In genomic region chr2:168518256-168518659, GRCm38 (mm10) we compare ENCODE assay signal across 10 mouse cellular contexts.
DNase-seq lines count a peak whose midpoint lies in the region; ATAC-seq and TF ChIP-seq lines count a peak whose summit lies in the region.
"Had no signal": no experiment of that assay in that cellular context is flagged by ENCODE, and none has a peak within 500 bp of the region (broad histone marks: within the 10 kb centered on the region; RNA-seq: fewer than 3 reads in every experiment).

No protein-coding gene starts in this region.

- WGBS in heart, adult 2 months: 52% methylated on average over 15 of the region's 15 CpGs
- WGBS in heart, embryonic 10.5 days: 82% methylated on average over 15 of the region's 15 CpGs
- 86% methylated on average over 15 of the region's 15 CpGs for WGBS in forebrain, embryonic 12.5 days
- WGBS in midbrain, embryonic 11.5 days: 84% methylated on average over 15 of the region's 15 CpGs

- no peak overlapping the region for H3K4me3 ChIP-seq in heart, adult 2 months
- H3K4me3 ChIP-seq in heart, embryonic 10.5 days: no peak overlapping the region
- no peak overlapping the region for H3K4me3 ChIP-seq in forebrain, embryonic 12.5 days (replicated peaks)
- no peak overlapping the region for H3K4me3 ChIP-seq in midbrain, embryonic 11.5 days (ENCODE audit: low read depth, low read length)

- H3K36me3 ChIP-seq in heart, adult 2 months (ENCODE audit: control insufficient read depth, insufficient read depth, low read length): peaks cover 2% of the 10 kb centered on the region; the same call in 1 of the 2 replicates
- H3K36me3 ChIP-seq in heart, embryonic 10.5 days: no peaks in the 10 kb centered on the region
- no peaks in the 10 kb centered on the region for H3K36me3 ChIP-seq in forebrain, embryonic 12.5 days (replicated peaks)
- H3K36me3 ChIP-seq in midbrain, embryonic 11.5 days (ENCODE audit: control insufficient read depth, insufficient read depth, low read length): no peaks in the 10 kb centered on the region

- H3K4me1 ChIP-seq in heart, adult 2 months (ENCODE audit: control insufficient read depth, insufficient read depth, low read length): peaks cover 4% of the 10 kb centered on the region
- H3K4me1 ChIP-seq in heart, embryonic 10.5 days: peaks cover 38% of the 10 kb centered on the region
- no peaks in the 10 kb centered on the region for H3K4me1 ChIP-seq in forebrain, embryonic 12.5 days
- no peaks in the 10 kb centered on the region for H3K4me1 ChIP-seq in midbrain, embryonic 11.5 days (ENCODE audit: control insufficient read depth, insufficient read depth, low read length)

- no peak for TF ChIP-seq CTCF in heart, adult 2 months (IDR thresholded peaks at IDR 0.05)

- no peak overlapping the region for H3K27ac ChIP-seq in heart, adult 2 months
- no peak overlapping the region for H3K27ac ChIP-seq in heart, embryonic 10.5 days
- H3K27ac ChIP-seq in forebrain, embryonic 12.5 days: no peak overlapping the region
- no peak overlapping the region for H3K27ac ChIP-seq in midbrain, embryonic 11.5 days (ENCODE audit: low read depth, low read length)

- H3K27me3 ChIP-seq in heart, adult 2 months (ENCODE audit: control insufficient read depth, insufficient read depth, low read length): no peaks in the 10 kb centered on the region
- peaks cover 58% of the 10 kb centered on the region for H3K27me3 ChIP-seq in heart, embryonic 10.5 days (ENCODE audit: insufficient read depth, poor library complexity, severe bottlenecking)
- H3K27me3 ChIP-seq in forebrain, embryonic 12.5 days: no peaks in the 10 kb centered on the region
- no peaks in the 10 kb centered on the region for H3K27me3 ChIP-seq in midbrain, embryonic 11.5 days (ENCODE audit: control insufficient read depth, insufficient read depth, low read length)

- H3K9ac ChIP-seq in heart, adult 2 months (ENCODE audit: low read depth, low read length): no peak overlapping the region
- no peak overlapping the region for H3K9ac ChIP-seq in forebrain, embryonic 12.5 days
- no peak overlapping the region for H3K9ac ChIP-seq in midbrain, embryonic 11.5 days (ENCODE audit: low read length)

- H3K9me3 ChIP-seq in heart, embryonic 10.5 days: no peaks in the 10 kb centered on the region
- no peaks in the 10 kb centered on the region for H3K9me3 ChIP-seq in forebrain, embryonic 12.5 days
- H3K9me3 ChIP-seq in midbrain, embryonic 11.5 days (ENCODE audit: control insufficient read depth, low read length): no peaks in the 10 kb centered on the region

- no peaks in the 10 kb centered on the region for H3K79me2 ChIP-seq in heart, adult 2 months (replicated peaks; ENCODE audit: control insufficient read depth, insufficient read depth, low read length)

- no peak for TF ChIP-seq POLR2A in heart, adult 2 months (IDR thresholded peaks at IDR 0.05; ENCODE audit: insufficient read depth, low read depth, low read length)

- no peak for TF ChIP-seq EP300 in heart, adult 2 months (IDR thresholded peaks at IDR 0.05; ENCODE audit: insufficient read depth, low read depth, low read length)

- no peak for ATAC-seq in forebrain, embryonic 12.5 days (ENCODE audit: low FRiP score)
- ATAC-seq in midbrain, embryonic 11.5 days (ENCODE audit: low FRiP score): no peak

- H3K4me2 ChIP-seq in forebrain, embryonic 12.5 days: no peak overlapping the region
- no peak overlapping the region for H3K4me2 ChIP-seq in midbrain, embryonic 11.5 days

- DNase-seq in heart, adult 2 months: peak; percentile 77 to 86
- no peak for DNase-seq in heart, embryonic 10.5 days (ENCODE audit: low spot score)
- DNase-seq in Muller cell, postnatal 12 days (ENCODE audit: inconsistent ontology term): peak; percentile 98
- peak; percentile 92 for DNase-seq in fibroblast of lung, adult 2 months (ENCODE audit: low read depth)
- peak; percentile 71 for DNase-seq in lung, postnatal 10 days
- no peak for DNase-seq in embryo, embryonic 10.5 days (ENCODE audit: low spot score)
- no peak for DNase-seq in midbrain, embryonic 11.5 days (ENCODE audit: low spot score, missing footprints)
- DNase-seq: kidney, adult 18-20 months; liver had no signal

- intact Hi-C loops in heart, adult 2 months (cut with DNase I): loop anchor here (5.0 kb wide), 1 partner anchor 41 kb away; no protein-coding TSS in a partner anchor

Comparison
In these comparisons a context has a peak if more than half of its experiments do, and no peak if none do; other contexts are left out.
1. DNase-seq: peak in heart, adult 2 months (2 of 2), Muller cell, postnatal 12 days (single experiment), fibroblast of lung, adult 2 months (single experiment) and lung, postnatal 10 days (single experiment); none in heart, embryonic 10.5 days (single experiment), embryo, embryonic 10.5 days (single experiment) and midbrain, embryonic 11.5 days (single experiment).